In genomic region chr2:174271459-174271858, GRCm38 (mm10) we compare ENCODE assay signal across 10 mouse cellular contexts.
"Had no signal": no experiment of that assay in that cellular context is flagged by ENCODE, and none has a peak within 500 bp of the region (broad histone marks: within the 10 kb centered on the region; RNA-seq: fewer than 3 reads in every experiment).

No protein-coding gene starts in this region.

- H3K4me3 ChIP-seq: midbrain, embryonic 12.5 days had no signal

- H3K4me1 ChIP-seq: midbrain, embryonic 12.5 days had no signal

- H3K9me3 ChIP-seq: midbrain, embryonic 12.5 days had no signal

- ATAC-seq: midbrain, embryonic 16.5 days had no signal

- H3K27ac ChIP-seq: kidney, postnatal 0 days; liver, embryonic 14.5 days; midbrain, embryonic 12.5 days had no signal

- DNase-seq: kidney, postnatal 36 days; left cerebral cortex, postnatal 4 days; lung, adult 18-20 months; right cerebral cortex, adult 18-20 months; right cerebral cortex, postnatal 25 days; thymus, postnatal 36 days had no signal

- H3K27me3 ChIP-seq: midbrain, embryonic 12.5 days had no signal

- H3K9ac ChIP-seq: liver, embryonic 14.5 days; midbrain, embryonic 12.5 days had no signal

- H3K4me2 ChIP-seq: midbrain, embryonic 12.5 days had no signal
